Mouse (Mus musculus): Measurements from ENCODE around the gene Gm20388. TPM values are rescaled to one million over a fixed set of nuclear protein-coding genes. Genes with fewer than 3 reads are reported as not detected.
A peak's percentile ranks its signal among the peaks of the same experiment; 100 is the strongest.

The Gm20388 gene
- polyA plus RNA-seq, 1 experiment from 2014 or later = not detected

DNA sequence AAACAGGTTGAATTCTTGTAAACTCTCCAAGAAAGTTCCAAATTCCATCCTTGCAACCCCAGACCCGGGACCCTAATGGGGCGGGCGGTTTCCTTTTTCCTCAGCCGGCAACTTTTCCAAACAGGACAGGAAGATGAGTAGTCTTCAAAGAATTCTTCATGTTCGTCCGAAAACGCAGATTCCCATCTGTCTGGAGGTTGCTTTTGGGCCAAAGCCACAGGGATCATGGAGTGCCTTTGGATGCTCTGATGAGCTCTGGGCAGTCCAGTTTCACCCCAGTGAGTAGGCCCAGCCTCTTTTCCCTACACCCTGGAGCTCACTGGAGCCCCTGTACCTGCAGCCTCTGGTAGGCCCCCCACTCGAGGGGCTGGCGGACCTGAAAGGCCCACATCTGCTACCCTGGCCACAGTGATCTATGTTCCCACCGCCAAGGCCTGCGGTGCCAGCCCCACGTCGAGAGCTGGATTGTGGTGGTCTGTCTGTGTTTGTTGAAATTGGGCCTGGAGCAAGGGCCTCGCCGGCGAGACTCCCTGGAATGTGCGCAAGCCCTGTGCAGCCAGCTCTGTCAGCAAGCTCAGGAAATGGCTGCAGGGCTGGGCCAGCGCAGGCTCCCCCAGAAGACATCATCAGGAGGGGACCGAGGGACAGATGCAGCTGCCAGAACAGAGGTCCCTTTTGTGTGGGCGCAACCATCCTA lies 1567.4 kb downstream of the Gm20388 start:
- H3K9me3 ChIP-seq (ENCODE audit: control insufficient read depth, low read length) = no peaks in the 10 kb centered on the region
- H3K4me1 ChIP-seq (ENCODE audit: control insufficient read depth, insufficient read depth, low read length) = peaks cover 45% of the 10 kb centered on the region
- no peak overlapping the region for H3K9ac ChIP-seq (ENCODE audit: low read depth, low read length)
- 56% methylated on average over 20 of the region's 20 CpGs for WGBS
- no peak overlapping the region for H3K4me2 ChIP-seq (replicated peaks; ENCODE audit: low read depth, low read length)
- no peak for ATAC-seq (ENCODE audit: low FRiP score, low TSS enrichment)
- no peaks in the 10 kb centered on the region for H3K27me3 ChIP-seq (ENCODE audit: control insufficient read depth, insufficient read depth, low read length)
- H3K36me3 ChIP-seq (ENCODE audit: control insufficient read depth, insufficient read depth, low read length) = no peaks in the 10 kb centered on the region
- H3K27ac ChIP-seq (ENCODE audit: low read depth, low read length) = peak overlapping the region; percentile 48; the same call in 1 of the 2 replicates
- H3K4me3 ChIP-seq (ENCODE audit: low read length) = no peak overlapping the region

DNA sequence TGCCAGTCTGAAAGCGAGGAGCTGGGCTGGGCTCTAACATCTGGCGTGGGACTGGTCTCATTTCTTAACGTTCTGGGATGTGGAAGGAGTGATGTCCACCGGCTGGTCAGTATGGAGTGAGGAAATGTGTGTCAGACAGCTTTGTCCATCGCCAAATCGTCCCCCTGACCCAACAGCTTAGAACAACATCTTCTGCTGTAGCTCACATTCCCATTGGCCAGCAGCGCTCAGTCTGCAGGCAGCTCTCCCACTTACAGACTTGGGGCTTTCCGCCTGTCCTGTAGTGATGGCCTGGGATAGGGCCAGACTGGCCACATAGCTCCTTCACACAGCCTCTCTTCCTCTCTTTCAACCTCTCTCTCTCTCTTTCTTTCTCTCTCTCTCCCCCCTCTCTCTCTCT lies 1568.5 kb downstream of the Gm20388 start:
- no peak for ATAC-seq (ENCODE audit: low FRiP score, low TSS enrichment)

DNA sequence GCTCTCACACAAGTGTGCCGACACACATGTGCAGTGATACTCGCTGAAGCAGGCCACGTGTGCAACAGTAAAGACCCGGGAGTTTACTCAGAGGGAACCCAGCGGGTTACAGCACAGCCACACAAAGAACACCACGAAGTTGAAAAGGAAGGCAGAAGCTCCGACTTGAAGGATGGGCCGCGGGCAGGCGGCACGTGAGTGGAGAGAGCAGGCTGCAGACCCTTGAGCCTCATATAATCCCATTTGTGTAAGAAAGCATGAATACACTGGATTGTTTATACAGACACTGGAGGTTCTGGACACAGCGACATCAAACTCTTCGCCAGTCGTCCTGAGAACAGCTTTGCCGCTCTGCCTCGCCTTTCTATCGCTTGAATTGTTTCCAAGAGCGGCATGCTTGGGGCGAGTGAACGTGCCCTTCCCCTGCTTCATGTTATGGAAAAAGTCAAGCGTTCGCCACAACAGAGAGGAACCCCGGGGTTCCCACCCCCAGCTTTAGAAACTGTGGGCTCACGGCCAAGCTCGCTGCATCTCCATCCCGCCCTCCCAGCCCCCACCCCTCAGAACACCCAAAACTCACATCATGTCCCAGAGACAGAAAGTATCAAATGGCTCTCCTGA lies 1569.9 kb downstream of the Gm20388 start:
- no peak for ATAC-seq (ENCODE audit: low FRiP score, low TSS enrichment)
- Histone ChIP-seq H3K4me2 (replicated peaks; ENCODE audit: low read depth, low read length) (no peak overlapping the region), H3K4me3 (ENCODE audit: low read length) (no peak overlapping the region), H3K36me3 (ENCODE audit: control insufficient read depth, insufficient read depth, low read length) (no peaks in the 10 kb centered on the region), H3K9me3 (ENCODE audit: control insufficient read depth, low read length) (no peaks in the 10 kb centered on the region), H3K27ac (ENCODE audit: low read depth, low read length) (no peak overlapping the region), H3K27me3 (ENCODE audit: control insufficient read depth, insufficient read depth, low read length) (no peaks in the 10 kb centered on the region), H3K4me1 (ENCODE audit: control insufficient read depth, insufficient read depth, low read length) (peaks cover 40% of the 10 kb centered on the region), H3K9ac (ENCODE audit: low read depth, low read length) (no peak overlapping the region)
- 61% methylated on average over 26 of the region's 26 CpGs for WGBS

More for the DNA sequence above, 1568.5 kb downstream of the Gm20388 start:
- Histone ChIP-seq H3K4me1 (ENCODE audit: control insufficient read depth, insufficient read depth, low read length) (peaks cover 44% of the 10 kb centered on the region), H3K9me3 (ENCODE audit: control insufficient read depth, low read length) (no peaks in the 10 kb centered on the region), H3K27me3 (ENCODE audit: control insufficient read depth, insufficient read depth, low read length) (no peaks in the 10 kb centered on the region), H3K27ac (ENCODE audit: low read depth, low read length) (peak overlapping the region; percentile 8; the same call in 1 of the 2 replicates), H3K36me3 (ENCODE audit: control insufficient read depth, insufficient read depth, low read length) (no peaks in the 10 kb centered on the region), H3K4me2 (replicated peaks; ENCODE audit: low read depth, low read length) (no peak overlapping the region), H3K9ac (ENCODE audit: low read depth, low read length) (no peak overlapping the region), H3K4me3 (ENCODE audit: low read length) (no peak overlapping the region)
- 50% methylated on average over 8 of the region's 8 CpGs for WGBS

DNA sequence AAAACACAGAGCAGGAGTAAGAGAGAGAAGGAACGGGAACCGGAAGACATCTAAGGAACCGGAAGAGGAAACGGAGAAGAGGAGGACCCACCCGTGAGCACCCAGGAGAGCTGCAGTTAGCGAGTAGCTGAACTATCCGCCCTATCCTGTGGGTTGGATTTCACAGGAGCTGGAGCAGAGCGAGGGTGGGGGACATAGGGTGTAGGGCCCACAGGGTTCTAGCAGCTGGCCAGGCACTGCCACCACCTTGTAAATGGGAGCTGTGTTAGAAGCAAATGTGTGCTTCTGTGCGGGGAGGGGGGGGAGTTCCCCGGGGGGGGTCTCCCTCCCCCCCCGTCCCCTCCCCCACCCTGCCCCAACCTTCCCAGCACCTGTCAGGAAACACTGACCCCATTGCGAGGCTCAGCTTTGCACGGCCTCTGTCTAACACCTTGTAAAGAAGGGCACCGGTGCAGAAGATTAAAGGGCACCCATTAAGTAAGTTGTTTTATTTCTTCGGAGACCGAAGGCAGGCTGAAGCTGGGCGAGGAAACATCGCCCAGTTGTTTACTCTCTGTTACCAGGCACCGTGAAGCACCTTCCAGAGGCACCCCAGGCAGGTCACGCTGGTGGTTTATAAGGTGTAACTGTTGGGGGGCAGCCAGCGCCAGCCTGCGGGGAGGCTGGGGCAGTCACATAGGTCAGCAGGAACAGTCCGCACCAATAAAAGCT lies 1573.6 kb downstream of the Gm20388 start:
- Histone ChIP-seq H3K27ac (ENCODE audit: low read depth, low read length) (no peak overlapping the region), H3K9me3 (ENCODE audit: control insufficient read depth, low read length) (no peaks in the 10 kb centered on the region), H3K36me3 (ENCODE audit: control insufficient read depth, insufficient read depth, low read length) (no peaks in the 10 kb centered on the region), H3K9ac (ENCODE audit: low read depth, low read length) (0 out of 2 replicates have a peak overlapping the region, but pooled peaks have one; percentile 4), H3K4me3 (ENCODE audit: low read length) (no peak overlapping the region), H3K4me2 (replicated peaks; ENCODE audit: low read depth, low read length) (peak overlapping the region; percentile 24), H3K27me3 (ENCODE audit: control insufficient read depth, insufficient read depth, low read length) (no peaks in the 10 kb centered on the region), H3K4me1 (ENCODE audit: control insufficient read depth, insufficient read depth, low read length) (peaks cover 28% of the 10 kb centered on the region)
- 19% methylated on average over 22 of the region's 23 CpGs for WGBS
- ATAC-seq (ENCODE audit: low FRiP score, low TSS enrichment) = peak; percentile 59; the same call in 1 of the 2 replicates

DNA sequence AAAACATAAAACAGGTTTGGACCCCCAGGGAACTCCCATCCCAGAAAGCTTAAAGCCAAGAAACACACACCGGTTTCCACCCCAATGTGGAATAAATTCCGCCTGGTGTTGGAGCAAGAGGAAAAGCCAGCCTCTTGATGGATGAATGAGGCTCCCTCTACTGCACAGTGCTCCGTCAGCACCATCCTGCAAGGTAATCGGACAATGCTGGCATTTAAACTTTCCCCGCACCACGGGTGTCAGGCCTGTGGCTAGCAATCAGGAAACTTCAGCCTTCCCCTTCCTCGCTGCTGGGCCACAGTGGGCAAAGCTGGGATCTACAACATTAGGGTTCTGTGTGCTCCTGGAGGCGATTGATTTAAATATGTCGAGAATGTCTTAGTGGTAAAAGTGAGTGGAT lies 1581.0 kb downstream of the Gm20388 start:
- no peaks in the 10 kb centered on the region for H3K9me3 ChIP-seq (ENCODE audit: control insufficient read depth, low read length)
- no peak overlapping the region for H3K4me3 ChIP-seq (ENCODE audit: low read length)
- no peaks in the 10 kb centered on the region for H3K27me3 ChIP-seq (ENCODE audit: control insufficient read depth, insufficient read depth, low read length)
- H3K27ac ChIP-seq (ENCODE audit: low read depth, low read length) = no peak overlapping the region
- 48% methylated on average over 9 of the region's 9 CpGs for WGBS
- H3K4me1 ChIP-seq (ENCODE audit: control insufficient read depth, insufficient read depth, low read length) = no peaks in the 10 kb centered on the region
- no peak overlapping the region for H3K9ac ChIP-seq (ENCODE audit: low read depth, low read length)
- ATAC-seq (ENCODE audit: low FRiP score, low TSS enrichment) = no peak
- no peaks in the 10 kb centered on the region for H3K36me3 ChIP-seq (ENCODE audit: control insufficient read depth, insufficient read depth, low read length)
- H3K4me2 ChIP-seq (replicated peaks; ENCODE audit: low read depth, low read length) = no peak overlapping the region

- Histone ChIP-seq H3K9ac (ENCODE audit: low read depth, low read length) (no peak overlapping the region), H3K4me2 (replicated peaks; ENCODE audit: low read depth, low read length) (no peak overlapping the region), H3K27ac (ENCODE audit: low read depth, low read length) (no peak overlapping the region), H3K4me3 (ENCODE audit: low read length) (no peak overlapping the region), H3K4me1 (ENCODE audit: control insufficient read depth, insufficient read depth, low read length) (0 out of 2 replicates have a peak, but pooled peaks cover 7% of the 10 kb centered on the region), H3K27me3 (ENCODE audit: control insufficient read depth, insufficient read depth, low read length) (no peaks in the 10 kb centered on the region), H3K9me3 (ENCODE audit: control insufficient read depth, low read length) (no peaks in the 10 kb centered on the region), H3K36me3 (ENCODE audit: control insufficient read depth, insufficient read depth, low read length) (no peaks in the 10 kb centered on the region)
- no peak for ATAC-seq (ENCODE audit: low FRiP score, low TSS enrichment)
- 90% methylated on average over 6 of the region's 6 CpGs for WGBS
Measured at GRCm38 (mm10) chr8:121497621-121498020, 1587.0 kb downstream of the Gm20388 start.

GRCm38 (mm10) chr8:121511751-121512150 lies 1601.1 kb downstream of the Gm20388 start:
- H3K4me1 ChIP-seq (ENCODE audit: control insufficient read depth, insufficient read depth, low read length) = peaks cover 4% of the 10 kb centered on the region; the same call in 1 of the 2 replicates
- no peaks in the 10 kb centered on the region for H3K36me3 ChIP-seq (ENCODE audit: control insufficient read depth, insufficient read depth, low read length)
- no peak for ATAC-seq (ENCODE audit: low FRiP score, low TSS enrichment)
- H3K27me3 ChIP-seq (ENCODE audit: control insufficient read depth, insufficient read depth, low read length) = peaks cover 4% of the 10 kb centered on the region; the same call in 1 of the 2 replicates
- no peak overlapping the region for H3K27ac ChIP-seq (ENCODE audit: low read depth, low read length)
- no peak overlapping the region for H3K4me3 ChIP-seq (ENCODE audit: low read length)
- H3K4me2 ChIP-seq (replicated peaks; ENCODE audit: low read depth, low read length) = no peak overlapping the region
- no peak overlapping the region for H3K9ac ChIP-seq (ENCODE audit: low read depth, low read length)
- H3K9me3 ChIP-seq (ENCODE audit: control insufficient read depth, low read length) = no peaks in the 10 kb centered on the region
- 56% methylated on average over 9 of the region's 9 CpGs for WGBS

- WGBS = 5% methylated on average over 12 of the region's 12 CpGs
- Histone ChIP-seq H3K9me3 (ENCODE audit: control insufficient read depth, low read length) (no peaks in the 10 kb centered on the region), H3K27ac (ENCODE audit: low read depth, low read length) (no peak overlapping the region), H3K4me3 (ENCODE audit: low read length) (no peak overlapping the region), H3K4me2 (replicated peaks; ENCODE audit: low read depth, low read length) (no peak overlapping the region), H3K4me1 (ENCODE audit: control insufficient read depth, insufficient read depth, low read length) (peaks cover 4% of the 10 kb centered on the region; the same call in 1 of the 2 replicates), H3K36me3 (ENCODE audit: control insufficient read depth, insufficient read depth, low read length) (no peaks in the 10 kb centered on the region), H3K27me3 (ENCODE audit: control insufficient read depth, insufficient read depth, low read length) (no peaks in the 10 kb centered on the region), H3K9ac (ENCODE audit: low read depth, low read length) (no peak overlapping the region)
- peak; percentile 76 for ATAC-seq (ENCODE audit: low FRiP score, low TSS enrichment)
Measured at GRCm38 (mm10) chr8:121513429-121513828, 1602.8 kb downstream of the Gm20388 start.
